Mouse (Mus musculus): Measurements from ENCODE around the gene E330021D16Rik.

DNA sequence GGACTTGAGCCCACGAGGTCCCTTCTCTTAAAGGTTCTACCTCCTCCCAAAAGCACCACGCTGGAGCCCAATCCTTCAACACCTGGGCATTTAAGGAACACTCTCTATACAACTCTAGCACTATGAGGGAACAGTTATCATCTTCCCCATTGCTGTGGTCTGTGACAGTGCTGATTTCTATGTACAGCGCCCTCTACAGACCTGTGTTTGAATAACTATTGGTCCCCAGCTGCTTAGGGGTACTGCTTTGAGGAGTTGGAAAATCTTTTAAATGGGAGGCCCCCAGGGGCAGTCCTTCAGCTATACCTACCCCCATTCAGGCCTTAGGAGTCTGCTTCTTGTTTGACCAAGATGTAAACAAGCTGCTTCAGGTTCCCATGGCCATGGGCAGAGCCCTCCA, 5.7 kb upstream of the E330021D16Rik start:
- 0 out of 2 replicates have a peak, but pooled peaks have one; percentile 18 for TF ChIP-seq CTCF (IDR thresholded peaks at IDR 0.05; ENCODE audit: low read depth)
- TF ChIP-seq EP300 (IDR thresholded peaks at IDR 0.05; ENCODE audit: low read depth), result no peak

All from liver, embryonic 14.5 days (tissue).